Mouse (Mus musculus) heart, embryonic 11.5 days (tissue): ENCODE data around the gene Spp2. TPM values are rescaled to one million over a fixed set of nuclear protein-coding genes. Genes with fewer than 3 reads are reported as not detected.

Experiments used
- ATAC-seq: fragments of 200-750 bp; cut with Nextera tagmentation; replicated peaks from 2 replicates; pipeline ENCODE4 v1.8.0; 2017; ENCODE audit warnings: moderate library complexity; ENCODE audit not compliant: insufficient number of reproducible peaks, low FRiP score, low TSS enrichment
- H3K27ac ChIP-seq: fragments of 300-500 bp; sonication (generic); 2 replicates; pipeline ENCODE4 v1.5.1; 2014; ENCODE audit warnings: mild to moderate bottlenecking, low read depth, low read length
- H3K27me3 ChIP-seq: fragments of 300-500 bp; sonication (generic); 2 replicates; pipeline ENCODE4 v1.6.1; 2014; ENCODE audit warnings: mild to moderate bottlenecking, low read length, mixed read lengths; ENCODE audit not compliant: control insufficient read depth, insufficient read depth
- H3K36me3 ChIP-seq: fragments of 300-500 bp; sonication (generic); 2 replicates; pipeline ENCODE4 v1.6.1; 2014; ENCODE audit warnings: mild to moderate bottlenecking, low read length, moderate library complexity, mixed read lengths; ENCODE audit not compliant: control insufficient read depth, insufficient read depth
- H3K4me1 ChIP-seq: fragments of 300-500 bp; sonication (generic); 2 replicates; pipeline ENCODE4 v1.6.1; 2014; ENCODE audit warnings: low read length; ENCODE audit not compliant: control insufficient read depth, insufficient read depth
- H3K4me2 ChIP-seq: fragments of 300-500 bp; sonication (generic); 2 replicates; pipeline ENCODE4 v1.6.1; 2014; ENCODE audit warnings: mild to moderate bottlenecking, moderate library complexity
- H3K4me3 ChIP-seq: fragments of 300-500 bp; sonication (generic); 2 replicates; pipeline ENCODE4 v1.5.1; 2014; ENCODE audit warnings: low read depth, low read length
- H3K9ac ChIP-seq: fragments of 300-500 bp; sonication (generic); 2 replicates; pipeline ENCODE4 v1.6.1; 2014; ENCODE audit warnings: mild to moderate bottlenecking, low read depth, low read length, moderate library complexity
- H3K9me3 ChIP-seq: fragments of 300-500 bp; sonication (generic); replicated peaks from 2 replicates; pipeline ENCODE4 v1.6.1; 2016; ENCODE audit warnings: low read length; ENCODE audit not compliant: control insufficient read depth
- WGBS: fragments of 180-500 bp; shearing (Covaris S2); extraction: QIAGEN DNeasy Blood & Tissue Kit; methylation state at CpG from one replicate; pipeline ENCODE4 v1.1.7; 2014; ENCODE audit not compliant: insufficient replicate concordance; 5-methylcytosine and 5-hydroxymethylcytosine counted together
- polyA plus RNA-seq: library from polyadenylated mRNA; unstranded; fragments of >200 nt; fragmentation: Nextera tagmentation; extraction: Ambion mirVana; gene quantifications from 2 replicates; pipeline ENCODE4 v1.2.1, GENCODE M21; 2014

Gene Spp2
- 0.66 and 1.6 TPM in 2 replicates for polyA plus RNA-seq

DNA sequence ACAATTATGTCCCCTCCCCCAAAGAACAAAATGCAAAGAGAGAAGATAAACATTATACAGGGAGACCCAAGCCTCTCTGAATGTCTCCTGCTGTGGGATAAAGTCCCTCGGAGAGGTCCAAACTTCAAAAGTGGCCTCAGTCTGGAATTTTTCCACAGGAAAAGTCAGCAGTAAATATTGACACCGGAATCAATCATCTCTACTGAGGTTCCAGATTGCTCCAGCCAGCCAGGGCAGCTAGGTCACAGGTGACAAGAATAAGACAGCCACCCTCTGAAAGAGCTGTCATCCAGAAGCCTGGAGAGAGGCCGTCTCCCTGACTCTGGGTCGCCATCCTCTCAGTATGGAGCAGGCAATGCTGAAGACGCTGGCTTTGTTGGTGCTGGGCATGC, at the start of gene Spp2:
Gene Spp2 (plus strand): TSS at position 155 of the 392 bp plus-strand sequence.
- Histone ChIP-seq H3K4me1 (no peaks in the 10 kb centered on the region), H3K4me2 (no peak within 1 kb of the TSS), H3K4me3 (no peak within 1 kb of the TSS), H3K27me3 (no peaks in the 10 kb centered on the region), H3K9me3 (no peaks in the 10 kb centered on the region), H3K9ac (no peak within 1 kb of the TSS), H3K36me3 (no peaks in the 10 kb centered on the region), H3K27ac (no peak within 1 kb of the TSS)
- ATAC-seq: no peak
- WGBS: 60% methylated on average over 5 of the region's 5 CpGs

DNA sequence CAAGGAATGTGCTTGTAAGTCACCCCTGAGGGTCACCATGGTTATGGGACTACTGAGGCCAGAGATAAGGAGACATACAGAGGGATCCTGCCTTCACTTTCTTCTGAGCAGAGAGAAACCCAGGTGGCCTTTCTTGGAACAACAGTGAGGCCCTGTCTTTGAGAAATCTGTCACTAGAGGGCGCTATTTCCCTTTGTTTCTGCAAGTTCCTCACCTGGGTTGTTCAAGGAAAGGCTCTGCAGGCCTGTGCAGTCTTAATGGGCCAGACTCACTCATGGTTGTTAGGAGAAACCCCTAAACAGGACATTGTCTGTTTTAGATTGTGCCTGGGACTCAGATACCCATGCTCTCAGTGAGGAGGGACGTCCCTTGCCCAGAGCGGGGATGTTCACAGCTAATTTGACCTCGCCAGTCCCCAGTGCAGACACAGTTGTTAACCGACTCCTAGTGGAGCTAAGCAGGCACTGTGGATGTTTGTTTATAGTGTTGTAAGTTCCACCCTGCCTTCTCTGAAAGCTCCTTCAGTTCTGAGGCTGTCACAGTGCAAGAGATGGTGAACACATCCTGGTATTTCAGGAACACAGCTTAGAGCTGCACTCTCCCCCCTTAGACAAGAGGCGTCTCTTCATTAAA, 49.2 kb upstream of the Spp2 start:
- Histone ChIP-seq H3K36me3 (no peaks in the 10 kb centered on the region), H3K4me3 (no peak overlapping the region), H3K9ac (no peak overlapping the region), H3K4me1 (no peaks in the 10 kb centered on the region), H3K4me2 (no peak overlapping the region), H3K27ac (no peak overlapping the region), H3K9me3 (no peaks in the 10 kb centered on the region), H3K27me3 (no peaks in the 10 kb centered on the region)
- no peak for ATAC-seq
- 57% methylated on average over 6 of the region's 6 CpGs for WGBS

DNA sequence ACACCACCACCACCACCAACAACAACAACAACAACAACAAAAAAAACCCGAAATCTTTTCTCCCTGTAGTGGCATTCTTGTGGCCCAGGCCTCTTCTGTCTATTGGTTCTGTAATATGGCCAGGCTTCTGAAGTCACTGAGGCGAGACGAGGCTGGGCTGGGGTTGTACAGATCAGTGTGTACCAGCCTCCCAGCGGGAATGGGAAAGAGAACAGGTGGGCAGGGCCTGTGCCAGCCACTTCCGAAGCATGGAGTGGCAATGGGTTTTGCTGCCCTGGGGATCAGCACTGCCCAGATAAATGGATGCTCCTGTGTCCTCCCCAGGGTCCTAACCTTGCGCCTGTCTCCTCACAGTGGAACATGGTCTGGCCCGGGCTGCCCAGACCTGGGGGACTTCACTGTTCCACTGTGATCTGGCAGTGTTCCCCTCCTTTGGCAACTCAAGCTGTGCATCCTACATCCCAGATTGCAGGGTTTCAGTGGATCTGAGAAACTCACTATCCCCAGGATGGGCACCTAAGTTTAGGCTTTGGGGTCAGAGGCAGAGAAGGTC, 48.6 kb upstream of the Spp2 start:
- Histone ChIP-seq H3K4me2 (no peak overlapping the region), H3K9ac (no peak overlapping the region), H3K27ac (no peak overlapping the region), H3K27me3 (no peaks in the 10 kb centered on the region), H3K36me3 (no peaks in the 10 kb centered on the region), H3K9me3 (no peaks in the 10 kb centered on the region), H3K4me3 (no peak overlapping the region), H3K4me1 (no peaks in the 10 kb centered on the region)
- no peak for ATAC-seq
- 77% methylated on average over 7 of the region's 7 CpGs for WGBS

GRCm38 (mm10) chr1:88361085-88361484, 45.7 kb upstream of the Spp2 start:
- no peak overlapping the region for H3K4me3 ChIP-seq
- WGBS: 78% methylated on average over 4 of the region's 4 CpGs
- H3K9me3 ChIP-seq: no peaks in the 10 kb centered on the region
- no peaks in the 10 kb centered on the region for H3K4me1 ChIP-seq
- H3K27me3 ChIP-seq: no peaks in the 10 kb centered on the region
- no peak overlapping the region for H3K9ac ChIP-seq
- no peak overlapping the region for H3K27ac ChIP-seq
- no peaks in the 10 kb centered on the region for H3K36me3 ChIP-seq
- no peak overlapping the region for H3K4me2 ChIP-seq
- ATAC-seq: no peak

GRCm38 (mm10) chr1:88366881-88367644, 39.7 kb upstream of the Spp2 start:
- 71% methylated on average over 11 of the region's 11 CpGs for WGBS
- Histone ChIP-seq H3K4me3 (no peak overlapping the region), H3K9ac (no peak overlapping the region), H3K27me3 (no peaks in the 10 kb centered on the region), H3K9me3 (peaks cover 4% of the 10 kb centered on the region; the same call in 1 of the 2 replicates), H3K4me2 (no peak overlapping the region), H3K27ac (no peak overlapping the region), H3K4me1 (no peaks in the 10 kb centered on the region), H3K36me3 (no peaks in the 10 kb centered on the region)
- ATAC-seq: no peak

DNA sequence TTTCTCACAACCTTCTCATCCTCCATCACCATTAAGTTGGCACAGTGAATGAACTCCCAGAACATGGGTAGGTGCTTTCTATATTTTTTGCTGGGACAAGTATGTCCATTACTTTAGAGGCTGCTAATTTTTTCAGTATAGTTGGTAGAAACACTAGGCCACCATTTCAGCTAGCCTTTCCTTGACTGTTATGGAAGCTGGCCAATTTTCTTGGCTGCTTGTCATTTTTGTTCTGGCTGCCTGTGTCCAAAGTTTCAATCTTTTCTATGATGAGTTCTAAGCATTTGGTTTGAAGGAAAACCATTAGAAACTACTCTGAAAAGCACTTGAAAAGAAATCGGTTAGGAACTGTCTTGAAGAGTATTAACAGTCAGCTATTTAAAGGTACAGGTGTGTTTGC, 28.3 kb upstream of the Spp2 start:
- H3K4me1 ChIP-seq: no peaks in the 10 kb centered on the region
- H3K9ac ChIP-seq: no peak overlapping the region
- H3K27ac ChIP-seq: no peak overlapping the region
- ATAC-seq: no peak
- H3K36me3 ChIP-seq: no peaks in the 10 kb centered on the region
- no peak overlapping the region for H3K4me3 ChIP-seq
- WGBS: 79% methylated on average over 1 of the region's 1 CpGs
- no peaks in the 10 kb centered on the region for H3K9me3 ChIP-seq
- no peak overlapping the region for H3K4me2 ChIP-seq
- no peaks in the 10 kb centered on the region for H3K27me3 ChIP-seq

DNA sequence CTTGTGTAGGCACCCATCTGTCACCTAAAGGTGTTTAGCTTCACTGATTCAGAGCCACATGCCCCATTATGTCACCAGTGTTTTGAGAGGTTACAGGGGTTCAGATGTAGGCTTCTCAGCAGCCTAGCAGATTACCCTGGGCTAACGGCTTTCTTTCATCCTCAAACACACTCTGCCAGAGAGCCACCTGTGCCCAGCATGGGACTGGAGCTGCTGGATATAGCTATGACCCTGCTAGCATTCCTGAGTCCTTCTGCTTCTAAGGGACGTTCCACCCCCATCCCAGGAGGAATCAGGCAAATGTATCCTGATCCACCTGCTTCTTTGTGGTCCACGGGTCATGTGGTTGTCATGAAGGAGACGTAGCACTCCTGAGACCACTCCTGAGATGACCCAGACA, 15.1 kb upstream of the Spp2 start:
- H3K36me3 ChIP-seq: no peaks in the 10 kb centered on the region
- 59% methylated on average over 4 of the region's 4 CpGs for WGBS
- H3K4me3 ChIP-seq: no peak overlapping the region
- no peaks in the 10 kb centered on the region for H3K27me3 ChIP-seq
- H3K9me3 ChIP-seq: no peaks in the 10 kb centered on the region
- no peaks in the 10 kb centered on the region for H3K4me1 ChIP-seq
- no peak overlapping the region for H3K9ac ChIP-seq
- ATAC-seq: no peak
- H3K27ac ChIP-seq: no peak overlapping the region
- H3K4me2 ChIP-seq: no peak overlapping the region

GRCm38 (mm10) chr1:88393321-88393720, 13.4 kb upstream of the Spp2 start:
- Histone ChIP-seq H3K4me2 (no peak overlapping the region), H3K36me3 (no peaks in the 10 kb centered on the region), H3K4me1 (no peaks in the 10 kb centered on the region), H3K27me3 (no peaks in the 10 kb centered on the region), H3K4me3 (no peak overlapping the region), H3K9ac (no peak overlapping the region), H3K27ac (no peak overlapping the region), H3K9me3 (no peaks in the 10 kb centered on the region)
- ATAC-seq: no peak
- WGBS: 84% methylated on average over 5 of the region's 5 CpGs
